Mouse (Mus musculus): ENCODE data around the gene Stard3.

- TF ChIP-seq CTCF (IDR thresholded peaks at IDR 0.05; ENCODE audit: borderline replicate concordance, insufficient read depth, low read length), result no peak
- TF ChIP-seq POLR2A (IDR thresholded peaks at IDR 0.05; ENCODE audit: low read depth, low read length), result no peak
Measured at GRCm38 (mm10) chr11:98346168-98346567, 12.0 kb upstream of the Stard3 start.
